Mouse (Mus musculus) layer of hippocampus, adult 18-20 months (tissue): ENCODE data around the gene 1700093K21Rik. TPM values are rescaled to one million over a fixed set of nuclear protein-coding genes. Genes with fewer than 3 reads are reported as not detected.
A peak's percentile ranks its signal among the peaks of the same experiment; 100 is the strongest.
"Not testable (repeated sequence)": the region's sequence is repeated elsewhere in the genome, so short reads cannot be mapped to it uniquely, and the experiment has no call there.

Experiments used
- DNase-seq, 2 experiments: peaks; one replicate each; pipeline ENCODE4 v3.0.0; 2022; ENCODE audit warnings: low spot score in 2 of 2
- long read RNA-seq: library from polyadenylated mRNA; stranded (forward); transcript quantifications from one replicate; pipeline ENCODE4 v2.0.0, GENCODE M21; 2021
- microRNA-seq, 2 experiments: library from miRNA; unstranded; fragments of <30 nt; microRNA quantifications; one replicate each; pipeline ENCODE4 v1.2.0; 2021
- total RNA-seq, 2 experiments: library from RNA; stranded (reverse); gene quantifications; 2 replicates each; pipeline ENCODE4 v1.2.3; 2021

1700093K21Rik gene
- total RNA-seq: not detected
- long read RNA-seq: 0 reads

DNA sequence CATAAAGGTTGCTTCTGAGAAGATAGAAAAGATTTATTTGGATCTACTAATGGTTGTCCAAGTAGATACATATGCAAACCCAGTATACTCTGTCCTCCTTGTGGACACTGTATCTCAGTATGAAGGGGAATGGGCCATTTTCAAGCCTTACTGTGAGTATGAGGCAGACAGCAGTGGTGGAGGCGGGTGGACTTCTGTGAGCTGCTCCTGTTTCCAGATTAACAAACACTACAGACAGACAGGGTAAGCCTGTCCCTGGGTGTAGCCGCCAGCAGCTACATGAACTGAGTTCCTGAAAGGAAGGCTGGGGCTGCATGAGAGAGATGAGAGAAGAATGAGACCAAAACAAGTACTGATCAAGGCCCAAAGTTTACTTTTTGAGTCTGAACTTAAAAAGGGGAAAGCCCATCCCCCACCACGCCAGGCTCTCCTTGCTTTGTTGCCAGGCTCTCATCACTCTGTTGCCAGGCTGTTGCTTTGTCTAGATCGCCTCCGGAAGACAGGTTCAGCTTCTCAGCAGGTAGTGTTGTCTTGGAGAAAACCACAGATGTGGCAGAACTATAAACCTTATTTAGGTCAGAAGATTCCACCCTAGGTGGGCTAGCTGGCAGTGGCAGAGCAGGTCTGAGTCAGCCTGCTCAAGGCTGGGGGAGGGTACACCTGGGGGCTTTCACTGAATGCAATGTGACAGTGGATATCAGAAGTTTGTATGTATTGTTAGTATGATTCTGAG lies at the start of gene 1700093K21Rik:
Gene 1700093K21Rik (minus strand): TSS at position 683 of the 733 bp plus-strand sequence.
- DNase-seq: peak in 1 of 2 experiments; percentile 68

DNA sequence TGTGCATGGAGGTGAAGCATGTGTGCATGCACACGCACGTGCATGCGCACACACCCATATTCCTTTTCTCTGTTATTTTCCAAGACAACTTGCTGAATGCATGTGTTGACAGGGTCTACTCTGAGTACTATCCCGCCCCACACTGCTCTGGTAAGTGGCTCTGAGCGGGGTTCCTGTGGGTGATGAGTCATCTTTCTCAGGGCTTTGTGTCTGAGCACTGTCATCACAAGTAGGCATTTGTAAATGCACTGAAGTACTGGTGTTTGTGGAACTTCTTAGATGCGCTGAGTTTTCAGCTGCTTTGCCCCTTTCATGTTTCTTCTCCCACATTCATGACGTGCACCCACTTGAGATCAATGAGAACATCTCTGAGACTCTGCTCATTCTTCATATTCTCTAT lies 49.2 kb upstream of the 1700093K21Rik start:
- DNase-seq: no peak

DNA sequence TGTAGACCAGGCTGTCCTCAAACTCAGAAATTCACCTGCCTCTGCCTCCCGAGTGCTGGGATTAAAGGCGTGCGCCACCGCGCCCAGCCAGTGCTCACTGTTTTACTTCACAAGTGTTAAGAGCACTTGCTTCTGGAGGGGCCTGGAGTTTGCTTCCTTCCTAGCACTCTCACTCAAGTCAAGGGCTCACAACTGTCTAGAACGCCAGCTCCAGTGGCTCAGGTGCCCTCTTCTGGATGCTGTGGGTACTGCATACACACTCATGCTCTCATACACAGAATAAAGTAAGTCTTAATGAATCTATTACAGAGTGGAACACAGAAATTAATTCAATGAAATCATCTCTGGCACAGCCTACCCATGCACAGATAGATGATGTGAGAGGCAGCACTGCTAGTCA lies 44.8 kb upstream of the 1700093K21Rik start:
- DNase-seq: peak; percentile 50 to 94

DNA sequence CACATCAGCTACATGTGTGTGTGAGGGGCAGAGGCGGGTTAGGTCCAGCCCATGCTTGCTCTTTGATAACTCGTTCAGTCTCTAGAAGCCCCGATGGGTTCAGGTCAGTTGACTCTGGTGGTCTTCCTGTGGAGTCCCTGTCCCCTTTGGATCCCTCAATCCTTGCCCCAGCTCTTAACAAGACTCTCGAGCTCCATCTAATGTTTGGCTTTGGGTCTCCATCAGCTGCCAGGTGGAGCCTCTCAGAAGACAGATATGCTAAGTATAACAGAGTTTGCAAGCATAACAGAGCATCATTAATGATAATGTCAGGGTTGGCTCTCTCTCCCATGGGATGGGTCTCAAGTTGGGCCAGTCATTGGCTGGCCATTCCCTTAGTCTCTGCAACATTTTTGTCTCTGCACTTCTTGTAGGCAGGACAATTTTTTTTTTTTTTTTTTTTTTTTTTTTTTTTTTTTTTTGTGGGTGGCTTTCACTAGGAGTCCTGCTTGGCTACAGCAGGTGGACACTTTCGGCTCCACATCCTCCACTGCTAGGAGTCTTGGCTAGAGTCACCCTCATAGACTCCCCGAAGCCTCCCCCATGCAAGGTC lies 36.2 kb upstream of the 1700093K21Rik start:
- no peak for DNase-seq

DNA sequence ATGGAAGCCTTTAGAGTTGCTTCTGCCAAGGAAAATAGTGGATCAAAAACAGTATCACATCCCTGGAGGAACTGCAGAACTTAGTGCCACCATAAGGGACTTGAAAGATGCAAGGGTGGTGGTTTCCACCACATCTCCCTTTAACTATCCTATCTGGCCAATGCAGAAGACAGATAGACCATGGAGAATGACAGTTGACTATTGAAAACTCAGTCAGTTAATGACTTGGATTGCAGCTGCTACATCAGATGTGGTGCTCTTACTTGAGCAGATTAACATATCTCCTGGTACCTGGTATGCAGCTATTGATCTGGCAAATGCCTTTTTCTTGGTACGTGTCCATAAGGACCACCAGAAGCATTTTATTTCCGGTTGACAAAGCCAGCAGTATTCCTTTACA lies 16.5 kb upstream of the 1700093K21Rik start:
- DNase-seq: no peak

DNA sequence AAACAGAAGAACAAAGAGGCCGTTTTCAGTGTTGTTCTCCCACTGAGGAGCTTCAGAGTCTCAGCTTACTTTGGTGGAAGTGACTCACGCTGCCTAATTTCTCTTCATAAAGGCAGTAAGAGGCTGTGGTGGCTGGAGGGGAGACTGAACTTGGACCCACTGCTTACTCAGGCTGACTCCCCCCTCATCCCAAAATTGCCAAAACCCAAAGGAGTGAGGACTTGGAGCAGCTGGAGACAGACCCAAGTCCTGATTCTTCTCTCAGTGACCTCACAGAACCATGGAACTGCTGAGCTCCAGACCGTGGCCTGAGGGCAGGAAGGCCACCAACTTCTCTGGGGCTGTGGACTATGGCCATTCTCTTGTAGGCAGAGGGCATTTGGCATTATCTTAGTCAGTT lies 2.0 kb downstream of the 1700093K21Rik start:
- no peak for DNase-seq

DNA sequence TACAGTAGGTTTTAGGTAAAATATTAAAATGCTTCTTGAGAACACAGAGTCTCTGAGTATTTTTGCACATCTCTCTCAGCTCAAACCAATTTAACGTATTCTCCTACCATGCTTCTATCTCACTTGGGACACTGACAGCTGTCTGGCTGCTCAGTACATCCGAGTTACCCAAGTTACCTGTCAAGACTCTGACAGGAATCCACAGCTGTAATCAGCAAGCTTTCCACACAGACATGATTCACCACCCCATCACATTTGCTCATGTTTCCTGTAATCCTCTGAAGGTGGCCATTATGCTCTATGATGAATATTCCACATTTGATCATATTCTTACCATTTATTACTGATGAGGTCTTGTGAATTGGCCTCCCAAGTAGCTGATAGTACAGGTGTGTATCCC lies 5.6 kb downstream of the 1700093K21Rik start:
- no peak for DNase-seq

DNA sequence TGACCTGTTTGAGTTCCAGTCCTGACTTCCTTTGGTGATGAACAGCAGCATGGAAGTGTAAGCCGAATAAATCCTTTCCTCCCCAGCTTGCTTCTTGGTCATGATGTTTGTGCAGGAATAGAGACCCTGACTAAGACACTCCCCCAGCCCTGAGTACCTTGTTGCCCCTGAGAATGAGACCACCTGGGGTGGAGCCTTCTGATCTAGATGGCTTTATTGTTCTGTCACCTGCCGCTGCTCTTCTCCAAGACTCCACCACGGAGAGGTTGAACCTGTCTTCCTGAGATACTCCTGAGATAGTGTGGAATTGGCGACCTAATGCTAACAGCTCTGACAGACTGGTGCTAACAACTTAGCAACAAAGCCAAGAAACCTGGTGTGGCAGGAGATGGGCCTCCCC lies 6.2 kb downstream of the 1700093K21Rik start:
- DNase-seq: not testable (repeated sequence)

DNA sequence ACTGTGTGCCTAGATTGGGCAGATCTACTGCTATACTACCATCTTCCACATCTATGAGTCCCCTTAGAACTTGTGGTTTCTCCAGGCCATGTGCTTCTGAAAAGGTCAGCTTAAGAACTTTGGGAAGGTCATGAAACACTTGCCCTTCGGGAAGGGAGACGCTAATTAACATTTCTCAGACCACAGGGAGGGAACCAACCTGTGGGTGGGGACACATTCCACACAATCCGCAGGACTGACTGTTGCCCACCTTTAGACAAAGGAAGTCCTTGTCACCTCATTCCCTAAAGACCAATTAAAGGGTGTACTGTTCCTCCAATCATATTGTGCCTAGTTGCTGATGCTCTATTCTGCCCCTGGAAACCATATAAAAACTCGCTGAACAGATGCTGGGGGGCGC lies 16.2 kb downstream of the 1700093K21Rik start:
- DNase-seq: not testable (repeated sequence)

DNA sequence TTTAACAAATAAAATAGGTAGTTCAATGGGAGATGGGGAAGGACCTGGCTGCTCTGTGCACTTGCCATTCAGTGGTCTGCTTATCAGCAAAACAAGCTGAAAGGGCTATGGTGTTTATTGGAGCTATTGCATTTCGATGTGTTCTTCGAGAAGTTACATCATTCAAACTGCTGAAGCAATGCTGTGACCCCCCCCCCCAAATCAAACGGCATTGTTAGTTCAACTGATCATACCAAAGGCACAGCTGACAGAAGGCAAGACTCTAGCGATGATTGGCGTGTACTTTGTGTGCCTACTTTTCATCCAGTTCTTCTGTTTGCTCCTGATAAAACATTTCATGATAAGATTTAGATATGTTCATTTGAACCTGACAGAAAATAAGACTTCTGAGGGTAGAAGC lies 22.3 kb downstream of the 1700093K21Rik start:
- no peak for DNase-seq

DNA sequence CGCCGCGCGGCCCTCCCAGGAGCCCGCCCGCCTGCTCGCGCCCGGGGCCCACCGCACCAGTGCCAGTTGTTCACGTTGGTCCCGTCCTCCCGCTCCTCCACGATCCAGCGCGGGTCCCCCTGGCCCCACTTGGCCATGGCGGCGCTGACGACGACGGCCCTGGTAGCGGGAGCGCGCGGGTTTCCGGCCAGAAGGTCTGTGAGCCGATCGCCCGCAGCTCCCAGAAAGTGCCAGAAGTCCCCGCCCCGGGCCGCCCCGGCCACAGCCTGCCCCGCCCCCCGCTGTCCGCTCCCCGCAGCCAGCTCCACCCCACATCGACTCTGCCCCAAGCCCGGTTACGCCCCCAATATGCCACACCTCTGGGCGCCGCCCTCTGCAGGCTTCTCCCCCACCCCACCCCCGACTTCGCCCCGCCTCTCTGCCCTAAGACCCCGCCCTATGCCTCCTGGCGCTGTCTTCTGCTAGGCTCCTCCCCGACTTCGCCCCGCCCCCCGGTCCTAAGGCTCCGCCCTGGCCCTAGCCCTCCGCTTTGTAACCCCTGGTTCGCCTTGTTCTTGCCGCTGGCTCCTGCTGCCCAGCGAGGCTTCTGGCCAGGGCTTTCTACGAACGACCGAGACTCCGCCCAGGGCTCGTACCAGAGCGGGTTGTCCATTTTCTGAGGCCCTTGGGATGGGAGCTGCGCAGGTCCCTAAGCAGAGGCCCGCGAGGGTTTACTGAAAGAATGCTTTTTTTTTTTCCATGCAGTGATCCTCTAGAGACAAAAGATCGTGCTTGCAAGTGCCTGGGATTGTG lies 23.0 kb downstream of the 1700093K21Rik start, which contains the start of gene Ahsa2:
Gene Ahsa2 (minus strand): TSS at position 313 of the 792 bp plus-strand sequence.
- DNase-seq: peak; percentile 89 to 95

DNA sequence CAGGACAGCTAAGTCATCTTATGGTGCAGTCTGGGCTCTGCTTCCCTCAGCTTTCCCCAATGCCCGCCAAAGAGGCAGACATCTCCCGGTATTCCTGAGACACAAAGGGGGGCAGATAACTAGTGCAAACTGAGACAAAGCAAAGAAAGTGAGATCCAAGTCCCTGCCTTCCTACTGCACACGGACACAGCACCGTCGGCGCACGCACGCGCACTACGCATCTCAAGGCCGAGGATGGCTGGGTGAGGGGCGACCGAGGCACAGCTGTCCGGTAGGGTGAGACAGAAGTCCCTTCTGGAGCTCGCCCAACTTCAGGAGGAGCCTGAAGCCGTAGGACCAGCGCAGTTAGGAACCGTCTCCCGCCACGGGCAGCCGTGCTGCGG lies 23.6 kb downstream of the 1700093K21Rik start:
- DNase-seq: peak; percentile 53 to 69

DNA sequence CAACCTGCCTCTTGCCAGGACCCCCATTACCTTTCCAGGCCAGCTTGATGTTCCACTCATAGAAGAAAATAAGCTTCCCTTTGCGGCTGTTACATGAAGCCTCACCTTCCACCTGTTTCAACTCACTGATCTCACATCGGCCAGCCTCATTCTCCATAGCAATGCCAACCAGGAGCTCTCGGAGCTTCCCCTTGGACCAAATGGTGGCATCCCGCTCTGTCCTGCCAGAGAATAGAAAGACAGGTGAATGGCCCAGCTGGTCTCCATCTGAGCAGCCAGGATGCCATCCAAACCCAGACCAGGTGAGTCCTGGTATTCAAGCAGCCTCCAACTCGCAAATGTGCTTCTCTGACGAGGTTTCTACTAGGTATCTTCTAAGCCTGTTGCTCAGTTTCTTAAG lies 24.3 kb downstream of the 1700093K21Rik start:
- peak in 1 of 2 experiments; percentile 24 for DNase-seq

DNA sequence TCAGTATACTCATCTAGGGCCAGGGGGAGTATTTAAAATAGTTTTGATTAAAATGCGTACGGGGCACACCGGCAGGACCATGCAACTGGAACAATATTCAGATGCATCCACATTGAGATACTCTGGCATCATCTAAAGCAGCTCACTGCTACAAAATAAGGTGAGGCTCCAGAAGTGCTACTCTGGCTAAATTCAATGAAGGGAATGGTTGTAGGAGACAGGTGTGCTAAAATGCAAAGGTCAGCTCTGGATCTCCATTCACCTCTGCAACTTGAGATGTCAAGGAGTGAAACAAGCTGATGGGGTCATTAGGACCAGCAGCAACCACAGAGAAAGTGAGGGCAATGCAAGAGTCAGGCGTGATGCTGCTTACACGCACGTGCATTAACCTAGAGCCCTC lies 25.7 kb downstream of the 1700093K21Rik start:
- DNase-seq: no peak

DNA sequence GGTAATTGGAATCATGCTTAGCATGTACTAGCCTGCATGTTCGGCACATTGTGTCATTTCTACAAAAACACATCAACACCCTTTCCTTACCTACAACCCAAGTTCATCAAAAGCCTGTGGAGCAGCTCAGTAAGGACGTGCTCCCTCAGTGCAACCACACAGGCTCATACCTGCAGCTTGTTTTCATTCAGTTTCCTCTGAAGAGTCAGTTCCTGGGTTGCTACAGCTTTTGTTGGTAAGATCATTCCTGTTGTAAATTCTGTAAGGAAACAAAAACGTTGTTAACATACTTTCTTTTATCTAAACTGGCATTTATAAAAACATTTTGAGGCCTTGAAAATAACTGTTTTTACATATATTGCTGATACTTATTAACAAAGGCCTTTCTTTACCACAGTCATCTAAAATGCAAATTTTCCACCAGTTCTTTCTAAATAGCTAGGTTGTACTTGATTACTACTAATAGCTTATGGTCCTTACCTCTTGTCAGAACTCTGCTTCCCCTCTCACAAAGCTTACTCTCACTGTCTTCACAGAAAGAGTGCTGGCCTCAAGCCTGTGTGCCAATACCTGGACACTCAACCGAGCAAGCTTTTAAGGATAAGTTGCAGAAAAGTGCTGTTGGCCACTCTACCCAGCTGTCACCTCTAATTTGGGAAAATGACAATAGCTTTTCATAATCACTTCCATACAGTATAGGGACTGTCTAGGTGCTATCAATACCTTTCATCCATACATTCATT lies 28.7 kb downstream of the 1700093K21Rik start:
- DNase-seq: no peak

DNA sequence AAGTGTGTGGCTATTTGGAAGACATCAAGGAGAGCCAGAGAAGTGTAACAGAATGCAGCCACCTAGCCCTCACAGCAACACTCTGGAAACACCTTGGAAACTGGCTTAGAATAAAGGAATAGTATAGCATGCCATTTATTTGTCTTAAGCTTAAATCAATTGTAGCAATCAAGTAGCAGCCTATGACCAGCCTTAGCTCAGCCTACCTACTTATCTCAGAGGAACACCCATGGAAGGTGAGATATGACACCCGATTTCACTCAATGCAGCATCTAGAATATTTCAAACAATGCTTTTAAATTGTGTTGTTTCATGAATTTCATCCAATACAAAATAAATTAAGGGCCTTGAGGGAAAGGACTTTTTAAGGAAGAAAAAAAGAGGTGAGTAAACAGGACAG lies 31.0 kb downstream of the 1700093K21Rik start:
- DNase-seq: no peak

Small RNA genes within 50 kb of the gene (microRNA-seq; reads per million reads assigned to microRNA genes)
- 0 reads per million in 2 experiments for gene Gm47279

Other genes starting within 250 kb of the 1700093K21Rik start
- gene Usp34, start 214.3 kb downstream of the 1700093K21Rik start, total RNA-seq: 10 to 100 TPM; 78.9 to 84.7 TPM
- gene Ahsa2, start 23.1 kb downstream of the 1700093K21Rik start, total RNA-seq: 10 to 100 TPM; 54.7 to 56.4 TPM
- 10 to 100 TPM; 27.7 to 28.4 TPM for gene 0610010F05Rik, start 112.5 kb upstream of the 1700093K21Rik start, total RNA-seq
- 10 to 100 TPM; 12.2 to 14.6 TPM for gene Pus10, start 144.5 kb upstream of the 1700093K21Rik start, total RNA-seq
- 10 to 100 TPM; 23.9 to 25.0 TPM for gene Pex13, start 144.8 kb upstream of the 1700093K21Rik start, total RNA-seq
- gene Rel, start 249.8 kb upstream of the 1700093K21Rik start, total RNA-seq: 1 to 10 TPM; 2.2 TPM